Mouse (Mus musculus): ENCODE measurements around the gene Cldn7.

Gene Cldn7

GRCm38 (mm10) chr11:69992396-69992795, 27.8 kb downstream of the Cldn7 start:
- DNase-seq, result no peak

- no peak for DNase-seq
Measured at GRCm38 (mm10) chr11:69992932-69993331, 28.4 kb downstream of the Cldn7 start.

- no peak for DNase-seq
Measured at GRCm38 (mm10) chr11:69994401-69995090, 30.0 kb downstream of the Cldn7 start.

GRCm38 (mm10) chr11:69995391-69995960, 30.9 kb downstream of the Cldn7 start, which contains the start of gene Phf23:
Gene Phf23 (plus strand): TSS chr11:69995777.
- DNase-seq, result peak; percentile 98 to 99

- DNase-seq, result peak in 1 of 2 experiments; percentile 67
Measured at GRCm38 (mm10) chr11:69996161-69997061, 31.8 kb downstream of the Cldn7 start.

- DNase-seq, result peak; percentile 93 to 95
Measured at GRCm38 (mm10) chr11:69997070-69997509, 32.5 kb downstream of the Cldn7 start.

- no peak for DNase-seq
Measured at GRCm38 (mm10) chr11:69998567-69999491, 34.2 kb downstream of the Cldn7 start.

- DNase-seq, result no peak
Measured at GRCm38 (mm10) chr11:69999666-70000065, 35.1 kb downstream of the Cldn7 start.

- DNase-seq, result peak; percentile 94 to 95
Measured at GRCm38 (mm10) chr11:70000396-70000898, 35.9 kb downstream of the Cldn7 start, which contains the start of gene Dvl2. Gene Dvl2 (plus strand): TSS chr11:70000595.

GRCm38 (mm10) chr11:70001159-70001558, 36.6 kb downstream of the Cldn7 start:
- DNase-seq, result no peak

- peak in 1 of 2 experiments; percentile 74 for DNase-seq
Measured at GRCm38 (mm10) chr11:70001865-70002264, 37.3 kb downstream of the Cldn7 start.

- no peak for DNase-seq
Measured at GRCm38 (mm10) chr11:70002471-70002870, 37.9 kb downstream of the Cldn7 start.

- DNase-seq, result peak; percentile 32 to 58
Measured at GRCm38 (mm10) chr11:70005521-70005920, 40.9 kb downstream of the Cldn7 start.

- DNase-seq, result no peak
Measured at GRCm38 (mm10) chr11:70010033-70010432, 45.5 kb downstream of the Cldn7 start.

GRCm38 (mm10) chr11:70010548-70010947, 46.0 kb downstream of the Cldn7 start:
- no peak for DNase-seq

- DNase-seq, result no peak
Measured at GRCm38 (mm10) chr11:70010961-70011360, 46.4 kb downstream of the Cldn7 start.

GRCm38 (mm10) chr11:70012931-70013330, 48.4 kb downstream of the Cldn7 start:
- no peak for DNase-seq

GRCm38 (mm10) chr11:70013408-70013807, 48.8 kb downstream of the Cldn7 start:
- peak in 1 of 2 experiments; percentile 17 for DNase-seq

GRCm38 (mm10) chr11:70014051-70014450, 49.5 kb downstream of the Cldn7 start:
- DNase-seq, result no peak

GRCm38 (mm10) chr11:70014880-70015558, 50.4 kb downstream of the Cldn7 start, which contains the start of gene Acadvl:
Gene Acadvl (minus strand): TSS chr11:70015411.
- DNase-seq, result peak; percentile 89 to 90

- no peak for DNase-seq
Measured at GRCm38 (mm10) chr11:70015677-70016076, 51.1 kb downstream of the Cldn7 start.
